Mouse (Mus musculus): ENCODE measurements around the gene Pias3. TPM values are rescaled to one million over a fixed set of nuclear protein-coding genes. Genes with fewer than 3 reads are reported as not detected.
A peak's percentile ranks its signal among the peaks of the same experiment; 100 is the strongest.
"Not testable (repeated sequence)": the region's sequence is repeated elsewhere in the genome, so short reads cannot be mapped to it uniquely, and the experiment has no call there.

Gene Pias3
- polyA plus RNA-seq, 1 experiment, result 32.3 TPM

- TF ChIP-seq CTCF (IDR thresholded peaks at IDR 0.05; ENCODE audit: borderline replicate concordance, extremely low read depth, insufficient read depth, insufficient read length) (no peak), POLR2A (IDR thresholded peaks at IDR 0.05; ENCODE audit: borderline replicate concordance, extremely low read depth, insufficient read depth, insufficient read length, poor library complexity, severe bottlenecking) (no peak)
- no peak for DNase-seq (ENCODE audit: low read depth)
Measured at GRCm38 (mm10) chr3:96735200-96735599, 39.0 kb downstream of the Pias3 start.

GRCm38 (mm10) chr3:96737013-96737740 is 41.0 kb downstream of the Pias3 start:
- TF ChIP-seq CTCF (IDR thresholded peaks at IDR 0.05; ENCODE audit: borderline replicate concordance, extremely low read depth, insufficient read depth, insufficient read length) (no peak), POLR2A (IDR thresholded peaks at IDR 0.05; ENCODE audit: borderline replicate concordance, extremely low read depth, insufficient read depth, insufficient read length, poor library complexity, severe bottlenecking) (no peak)
- no peak for DNase-seq (ENCODE audit: low read depth)

GRCm38 (mm10) chr3:96737995-96738394 is 41.8 kb downstream of the Pias3 start:
- TF ChIP-seq CTCF (IDR thresholded peaks at IDR 0.05; ENCODE audit: borderline replicate concordance, extremely low read depth, insufficient read depth, insufficient read length), result no peak; the same call in 1 of the 2 replicates
- no peak for TF ChIP-seq POLR2A (IDR thresholded peaks at IDR 0.05; ENCODE audit: borderline replicate concordance, extremely low read depth, insufficient read depth, insufficient read length, poor library complexity, severe bottlenecking)

GRCm38 (mm10) chr3:96740279-96740678 is 44.1 kb downstream of the Pias3 start:
- not testable (repeated sequence) for DNase-seq (ENCODE audit: low read depth)

More at GRCm38 (mm10) chr3:96737995-96738394, 41.8 kb downstream of the Pias3 start:
- peak; percentile 11 for DNase-seq (ENCODE audit: low read depth)

- TF ChIP-seq POLR2A (IDR thresholded peaks at IDR 0.05; ENCODE audit: borderline replicate concordance, extremely low read depth, insufficient read depth, insufficient read length, poor library complexity, severe bottlenecking) (no peak), CTCF (IDR thresholded peaks at IDR 0.05; ENCODE audit: borderline replicate concordance, extremely low read depth, insufficient read depth, insufficient read length) (no peak)
Measured at GRCm38 (mm10) chr3:96744348-96744747, 48.2 kb downstream of the Pias3 start.

GRCm38 (mm10) chr3:96746829-96747228 is 50.6 kb downstream of the Pias3 start:
- DNase-seq (ENCODE audit: low read depth), result no peak

More at GRCm38 (mm10) chr3:96744348-96744747, 48.2 kb downstream of the Pias3 start:
- DNase-seq (ENCODE audit: low read depth), result no peak

More at GRCm38 (mm10) chr3:96746829-96747228, 50.6 kb downstream of the Pias3 start:
- TF ChIP-seq CTCF (IDR thresholded peaks at IDR 0.05; ENCODE audit: borderline replicate concordance, extremely low read depth, insufficient read depth, insufficient read length) (no peak), POLR2A (IDR thresholded peaks at IDR 0.05; ENCODE audit: borderline replicate concordance, extremely low read depth, insufficient read depth, insufficient read length, poor library complexity, severe bottlenecking) (no peak)

Other genes with a start within 250 kb of the Pias3 start
- gene BC107364, start 244.1 kb upstream of the Pias3 start, polyA plus RNA-seq (2012; rRNA removed), result 0.05 TPM in 1 of 2 replicates, not detected in the other
- gene Hfe2, start 171.2 kb upstream of the Pias3 start, polyA plus RNA-seq (2012; rRNA removed), result 0.58 and 0.66 TPM in 2 replicates
- gene Txnip, start 138.4 kb upstream of the Pias3 start, polyA plus RNA-seq (2012; rRNA removed), result 110 and 138 TPM in 2 replicates
- gene Gm16253, start 119.4 kb upstream of the Pias3 start, polyA plus RNA-seq (2012; rRNA removed), result not detected in 2 replicates
- 30.1 and 39.1 TPM in 2 replicates for gene Polr3gl, start 102.2 kb upstream of the Pias3 start, polyA plus RNA-seq (2012; rRNA removed)
- gene Ankrd34a, start 99.7 kb upstream of the Pias3 start, polyA plus RNA-seq (2012; rRNA removed), result 9.5 and 12.4 TPM in 2 replicates
- 86.8 and 88.9 TPM in 2 replicates for gene Lix1l, start 95.2 kb upstream of the Pias3 start, polyA plus RNA-seq (2012; rRNA removed)
- gene Rbm8a, start 66.5 kb upstream of the Pias3 start, polyA plus RNA-seq (2012; rRNA removed), result 42.9 and 57.2 TPM in 2 replicates
- gene Pex11b, start 61.0 kb upstream of the Pias3 start, polyA plus RNA-seq (2012; rRNA removed), result 46.1 and 59.6 TPM in 2 replicates
- gene Gm42957, start 60.9 kb upstream of the Pias3 start, polyA plus RNA-seq (2012; rRNA removed), result 0.16 and 0.27 TPM in 2 replicates
- 5.4 and 5.8 TPM in 2 replicates for gene Itga10, start 50.8 kb upstream of the Pias3 start, polyA plus RNA-seq (2012; rRNA removed)
- 2.5 and 2.8 TPM in 2 replicates for gene Ankrd35, start 26.3 kb upstream of the Pias3 start, polyA plus RNA-seq (2012; rRNA removed)
- gene Nudt17, start 12.2 kb downstream of the Pias3 start, polyA plus RNA-seq (2012; rRNA removed), result 7.6 and 8.2 TPM in 2 replicates
- 42.7 and 45.0 TPM in 2 replicates for gene Polr3c, start 31.2 kb downstream of the Pias3 start, polyA plus RNA-seq (2012; rRNA removed)
- gene Rnf115, start 31.3 kb downstream of the Pias3 start, polyA plus RNA-seq (2012; rRNA removed), result 46.3 and 47.5 TPM in 2 replicates
- gene Pdzk1, start 132.9 kb downstream of the Pias3 start, polyA plus RNA-seq (2012; rRNA removed), result 0.14 and 0.15 TPM in 2 replicates
- gene Cd160, start 133.0 kb downstream of the Pias3 start, polyA plus RNA-seq (2012; rRNA removed), result not detected in 2 replicates
- gene Gja5, start 208.3 kb downstream of the Pias3 start, polyA plus RNA-seq (2012; rRNA removed), result 1.7 and 2.9 TPM in 2 replicates
- 14.5 and 15.6 TPM in 2 replicates for gene Gpr89, start 209.0 kb downstream of the Pias3 start, polyA plus RNA-seq (2012; rRNA removed)
- not detected in 2 replicates for gene Gja8, start 229.6 kb downstream of the Pias3 start, polyA plus RNA-seq (2012; rRNA removed)

Measured in brain, embryonic 14.5 days (tissue).